Mouse (Mus musculus): Measurements from ENCODE around the gene Erfe. TPM values are rescaled to one million over a fixed set of nuclear protein-coding genes. Genes with fewer than 3 reads are reported as not detected.

The Erfe gene
- polyA plus RNA-seq, 1 experiment from 2014 or later = 2.5 TPM

DNA sequence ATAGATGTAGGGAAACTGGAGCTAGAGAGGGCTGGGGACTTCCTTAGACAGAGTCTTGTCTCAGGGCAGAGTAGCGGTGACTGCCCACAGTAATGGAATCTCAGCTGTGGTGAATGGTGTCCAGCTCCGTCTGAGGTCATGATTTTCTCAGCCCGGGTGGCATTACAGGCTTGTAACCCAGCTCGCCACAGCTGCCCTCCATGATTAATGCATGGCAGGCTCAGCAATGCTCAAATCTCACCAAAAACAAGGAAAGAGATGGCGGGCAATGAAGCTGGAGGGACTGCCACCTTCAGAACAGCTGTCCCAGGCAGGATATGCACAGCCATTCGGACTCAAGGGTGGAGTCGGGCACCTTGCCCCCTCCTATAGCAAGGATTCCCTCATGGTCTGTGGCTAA, 28.9 kb upstream of the Erfe start:
- Histone ChIP-seq H3K9me3 (ENCODE audit: control insufficient read depth, low read length) (no peaks in the 10 kb centered on the region), H3K27ac (replicated peaks in 1 of 2; ENCODE audit: control insufficient read depth in 1 of 2, insufficient read depth in 1 of 2, low read depth in 2 of 2, low read length in 2 of 2) (no peak overlapping the region), H3K9ac (ENCODE audit: low read length) (no peak overlapping the region), H3K4me1 (ENCODE audit: control insufficient read depth in 2 of 2, insufficient read depth in 2 of 2, low read length in 2 of 2) (peaks cover 10 to 14% of the 10 kb centered on the region in 2 experiments), H3K4me2 (ENCODE audit: low read length) (no peak overlapping the region), H3K4me3 (ENCODE audit: control insufficient read depth in 1 of 2, insufficient read depth in 1 of 2, low read depth in 1 of 2, low read length in 2 of 2) (no peak overlapping the region), H3K27me3 (ENCODE audit: control insufficient read depth, insufficient read depth, low read length) (peaks cover 17% of the 10 kb centered on the region), H3K36me3 (ENCODE audit: control insufficient read depth, insufficient read depth, low read length) (no peaks in the 10 kb centered on the region)
- no peak for ATAC-seq (ENCODE audit: insufficient number of reproducible peaks, insufficient read depth, low FRiP score, low read depth)
- 89% methylated on average over 7 of the region's 7 CpGs for WGBS

DNA sequence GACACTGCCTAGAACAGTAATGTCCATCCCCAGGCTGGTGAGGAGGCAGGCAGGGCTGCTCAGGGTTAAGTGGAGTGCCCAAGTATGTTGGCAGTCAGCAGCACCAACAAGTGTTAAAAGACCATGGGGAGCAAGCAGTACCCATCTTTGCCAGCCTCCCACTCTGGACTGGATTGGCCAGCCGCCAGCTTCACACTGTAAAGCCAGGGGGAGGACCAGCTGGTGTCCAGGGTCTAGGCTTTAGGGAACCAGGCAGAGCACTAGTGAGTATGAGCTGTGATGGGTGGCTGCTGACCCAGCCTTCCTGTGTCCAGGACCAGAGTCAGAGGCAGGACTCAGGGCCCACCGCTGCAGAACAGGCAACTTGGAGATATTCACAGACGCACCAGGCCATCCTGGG, 22.2 kb upstream of the Erfe start:
- Histone ChIP-seq H3K4me2 (ENCODE audit: low read length) (no peak overlapping the region), H3K4me3 (ENCODE audit: control insufficient read depth in 1 of 2, insufficient read depth in 1 of 2, low read depth in 1 of 2, low read length in 2 of 2) (no peak overlapping the region), H3K36me3 (ENCODE audit: control insufficient read depth, insufficient read depth, low read length) (no peaks in the 10 kb centered on the region), H3K9ac (ENCODE audit: low read length) (no peak overlapping the region), H3K4me1 (ENCODE audit: control insufficient read depth in 2 of 2, insufficient read depth in 2 of 2, low read length in 2 of 2) (peaks cover 8 to 18% of the 10 kb centered on the region in 2 experiments; a peak in 3 of 4 replicates), H3K9me3 (ENCODE audit: control insufficient read depth, low read length) (no peaks in the 10 kb centered on the region), H3K27me3 (ENCODE audit: control insufficient read depth, insufficient read depth, low read length) (peaks cover 57% of the 10 kb centered on the region), H3K27ac (replicated peaks in 1 of 2; ENCODE audit: control insufficient read depth in 1 of 2, insufficient read depth in 1 of 2, low read depth in 2 of 2, low read length in 2 of 2) (no peak overlapping the region)
- ATAC-seq (ENCODE audit: insufficient number of reproducible peaks, insufficient read depth, low FRiP score, low read depth) = no peak
- WGBS = 68% methylated on average over 3 of the region's 3 CpGs

DNA sequence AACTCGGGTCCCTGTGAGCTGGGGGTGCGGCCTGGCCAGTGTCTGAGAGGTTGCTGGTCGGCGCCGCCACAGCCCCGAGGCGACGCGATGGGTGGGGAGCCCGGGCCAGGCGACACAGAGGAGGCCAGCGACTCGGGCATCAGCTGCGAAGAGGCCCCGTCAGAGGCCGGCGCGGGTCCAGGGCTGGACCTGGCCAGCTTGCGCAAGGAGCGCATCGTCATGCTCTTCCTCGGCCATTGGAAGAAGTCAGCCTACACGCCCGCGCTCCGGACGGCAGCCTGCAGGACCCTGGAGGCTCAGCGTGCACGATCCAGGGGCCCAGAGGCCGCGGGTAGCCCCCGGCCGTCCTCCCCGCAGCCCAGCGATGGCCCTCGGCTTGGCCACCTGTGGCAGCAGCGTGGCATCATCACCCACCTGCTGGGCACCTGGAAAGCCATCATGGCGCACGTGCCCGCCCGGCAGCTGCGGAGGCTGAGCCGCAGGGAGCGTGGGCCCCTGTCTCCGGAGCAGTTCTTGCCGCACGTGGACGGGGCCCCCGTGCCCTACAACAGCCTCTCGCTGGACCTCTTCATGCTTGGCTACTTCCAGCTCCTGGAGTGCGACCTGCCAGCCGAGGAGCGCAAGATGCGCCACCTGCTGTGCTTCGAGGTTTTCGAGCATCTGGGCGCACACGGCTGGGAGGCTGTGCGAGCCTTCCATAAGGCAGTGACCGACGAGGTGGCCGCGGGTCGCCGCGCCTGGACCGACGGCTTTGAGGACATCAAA, 21.1 kb upstream of the Erfe start:
- H3K9me3 ChIP-seq (ENCODE audit: control insufficient read depth, low read length) = no peaks in the 10 kb centered on the region
- peaks cover 11 to 21% of the 10 kb centered on the region in 2 experiments for H3K4me1 ChIP-seq (ENCODE audit: control insufficient read depth in 2 of 2, insufficient read depth in 2 of 2, low read length in 2 of 2)
- peaks cover 52% of the 10 kb centered on the region for H3K27me3 ChIP-seq (ENCODE audit: control insufficient read depth, insufficient read depth, low read length)
- ATAC-seq (ENCODE audit: insufficient number of reproducible peaks, insufficient read depth, low FRiP score, low read depth) = no peak
- peak overlapping the region; percentile 12 to 30 for H3K4me3 ChIP-seq (ENCODE audit: control insufficient read depth in 1 of 2, insufficient read depth in 1 of 2, low read depth in 1 of 2, low read length in 2 of 2)
- H3K4me2 ChIP-seq (ENCODE audit: low read length) = peak overlapping the region; percentile 69
- no peak overlapping the region for H3K27ac ChIP-seq (replicated peaks in 1 of 2; ENCODE audit: control insufficient read depth in 1 of 2, insufficient read depth in 1 of 2, low read depth in 2 of 2, low read length in 2 of 2)
- WGBS = 3% methylated on average over 67 of the region's 68 CpGs
- H3K36me3 ChIP-seq (ENCODE audit: control insufficient read depth, insufficient read depth, low read length) = no peaks in the 10 kb centered on the region
- H3K9ac ChIP-seq (ENCODE audit: low read length) = peak overlapping the region; percentile 30; the same call in 1 of the 2 replicates

DNA sequence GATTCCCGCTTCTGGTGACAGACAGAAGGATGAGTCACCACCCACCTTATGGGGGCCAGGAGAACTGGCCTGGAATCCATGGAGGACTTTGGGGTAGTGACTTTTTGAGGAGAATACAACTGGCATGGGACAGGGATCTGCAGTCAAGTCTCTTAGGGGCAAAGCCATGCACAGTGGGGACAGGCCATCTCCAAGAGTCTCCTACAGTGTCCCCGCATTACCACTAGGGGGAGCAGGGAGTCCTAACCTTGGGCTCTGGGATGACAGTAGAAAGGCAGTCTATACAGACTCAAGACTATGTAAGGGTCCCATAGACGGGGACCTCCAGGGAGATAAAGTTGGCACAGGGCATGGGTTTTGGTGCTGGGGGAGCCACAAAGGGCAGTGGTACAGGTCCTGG, 19.3 kb upstream of the Erfe start:
- 38% methylated on average over 3 of the region's 3 CpGs for WGBS
- no peaks in the 10 kb centered on the region for H3K9me3 ChIP-seq (ENCODE audit: control insufficient read depth, low read length)
- no peak overlapping the region for H3K4me3 ChIP-seq (ENCODE audit: control insufficient read depth in 1 of 2, insufficient read depth in 1 of 2, low read depth in 1 of 2, low read length in 2 of 2)
- peaks cover 22 to 28% of the 10 kb centered on the region in 2 experiments for H3K4me1 ChIP-seq (ENCODE audit: control insufficient read depth in 2 of 2, insufficient read depth in 2 of 2, low read length in 2 of 2)
- peaks cover 48% of the 10 kb centered on the region for H3K27me3 ChIP-seq (ENCODE audit: control insufficient read depth, insufficient read depth, low read length)
- H3K9ac ChIP-seq (ENCODE audit: low read length) = no peak overlapping the region
- no peak overlapping the region for H3K27ac ChIP-seq (replicated peaks in 1 of 2; ENCODE audit: control insufficient read depth in 1 of 2, insufficient read depth in 1 of 2, low read depth in 2 of 2, low read length in 2 of 2)
- ATAC-seq (ENCODE audit: insufficient number of reproducible peaks, insufficient read depth, low FRiP score, low read depth) = no peak
- H3K36me3 ChIP-seq (ENCODE audit: control insufficient read depth, insufficient read depth, low read length) = no peaks in the 10 kb centered on the region
- H3K4me2 ChIP-seq (ENCODE audit: low read length) = no peak overlapping the region

DNA sequence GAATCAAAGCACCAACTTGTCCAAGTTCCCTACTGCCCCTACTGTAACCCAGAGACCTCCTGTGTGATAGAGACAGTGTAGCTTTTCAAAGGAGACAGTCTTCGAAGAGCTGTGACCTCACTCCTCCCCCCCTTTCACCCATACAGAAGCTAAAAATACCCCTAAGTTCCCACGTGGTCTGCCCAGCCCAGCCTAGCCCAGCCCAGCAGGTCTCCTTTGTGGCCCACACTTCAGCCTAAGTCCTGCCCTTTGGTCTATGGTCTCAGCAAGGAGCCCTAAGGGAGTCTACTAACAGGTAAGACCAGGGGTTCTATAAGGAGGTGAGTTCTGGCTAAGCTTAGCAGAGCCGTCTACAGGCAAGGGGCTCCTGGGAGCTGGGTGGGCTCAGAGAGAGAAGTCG, 15.4 kb upstream of the Erfe start, which contains the start of gene Klhl30:
Gene Klhl30, plus strand, starts transcription at position 176 of the 400 bp plus-strand sequence.
- H3K9ac ChIP-seq (ENCODE audit: low read length) = peak within 1 kb of the TSS; percentile 83
- peak within 1 kb of the TSS; percentile 50 to 57 for H3K4me3 ChIP-seq (ENCODE audit: control insufficient read depth in 1 of 2, insufficient read depth in 1 of 2, low read depth in 1 of 2, low read length in 2 of 2)
- 13% methylated on average over 4 of the region's 4 CpGs for WGBS
- H3K9me3 ChIP-seq (ENCODE audit: control insufficient read depth, low read length) = no peaks in the 10 kb centered on the region
- H3K4me1 ChIP-seq (ENCODE audit: control insufficient read depth in 2 of 2, insufficient read depth in 2 of 2, low read length in 2 of 2) = peaks cover 18 to 19% of the 10 kb centered on the region in 2 experiments
- peak; percentile 74 for ATAC-seq (ENCODE audit: insufficient number of reproducible peaks, insufficient read depth, low FRiP score, low read depth)
- peaks cover 9% of the 10 kb centered on the region for H3K27me3 ChIP-seq (ENCODE audit: control insufficient read depth, insufficient read depth, low read length)
- peaks cover 26% of the 10 kb centered on the region for H3K36me3 ChIP-seq (ENCODE audit: control insufficient read depth, insufficient read depth, low read length)
- peak within 1 kb of the TSS; percentile 91 to 92 for H3K27ac ChIP-seq (replicated peaks in 1 of 2; ENCODE audit: control insufficient read depth in 1 of 2, insufficient read depth in 1 of 2, low read depth in 2 of 2, low read length in 2 of 2)
- peak within 1 kb of the TSS; percentile 86 for H3K4me2 ChIP-seq (ENCODE audit: low read length)

DNA sequence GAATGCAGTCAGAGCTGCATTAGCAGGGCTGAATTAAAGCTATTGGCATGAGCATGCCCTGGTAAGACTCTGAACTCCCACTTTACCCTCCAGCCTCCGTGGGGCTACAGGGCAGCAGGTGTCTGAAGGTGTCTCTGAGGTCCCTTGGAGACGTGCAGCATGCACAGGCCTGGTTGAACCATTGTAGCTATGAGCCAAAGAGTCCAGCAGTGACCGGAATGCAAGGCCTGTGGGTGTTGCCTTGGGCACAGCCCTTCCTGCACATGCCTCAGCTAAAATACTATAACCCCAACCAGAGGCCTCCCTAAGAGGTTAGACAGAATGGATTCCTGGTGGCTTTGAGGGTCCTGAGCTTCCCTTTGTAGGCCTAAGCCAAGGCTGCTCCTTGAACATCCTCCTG, 15.0 kb upstream of the Erfe start:
- peaks cover 18 to 19% of the 10 kb centered on the region in 2 experiments for H3K4me1 ChIP-seq (ENCODE audit: control insufficient read depth in 2 of 2, insufficient read depth in 2 of 2, low read length in 2 of 2)
- peaks cover 6% of the 10 kb centered on the region; the same call in 1 of the 2 replicates for H3K27me3 ChIP-seq (ENCODE audit: control insufficient read depth, insufficient read depth, low read length)
- peak overlapping the region; percentile 83 for H3K9ac ChIP-seq (ENCODE audit: low read length)
- H3K9me3 ChIP-seq (ENCODE audit: control insufficient read depth, low read length) = no peaks in the 10 kb centered on the region
- peaks cover 30% of the 10 kb centered on the region for H3K36me3 ChIP-seq (ENCODE audit: control insufficient read depth, insufficient read depth, low read length)
- H3K27ac ChIP-seq (replicated peaks in 1 of 2; ENCODE audit: control insufficient read depth in 1 of 2, insufficient read depth in 1 of 2, low read depth in 2 of 2, low read length in 2 of 2) = peak overlapping the region; percentile 91 to 92
- H3K4me2 ChIP-seq (ENCODE audit: low read length) = peak overlapping the region; percentile 86
- peak overlapping the region; percentile 50 to 57 for H3K4me3 ChIP-seq (ENCODE audit: control insufficient read depth in 1 of 2, insufficient read depth in 1 of 2, low read depth in 1 of 2, low read length in 2 of 2)
- WGBS = 31% methylated on average over 3 of the region's 3 CpGs
- peak; percentile 42; the same call in 1 of the 2 replicates for ATAC-seq (ENCODE audit: insufficient number of reproducible peaks, insufficient read depth, low FRiP score, low read depth)

DNA sequence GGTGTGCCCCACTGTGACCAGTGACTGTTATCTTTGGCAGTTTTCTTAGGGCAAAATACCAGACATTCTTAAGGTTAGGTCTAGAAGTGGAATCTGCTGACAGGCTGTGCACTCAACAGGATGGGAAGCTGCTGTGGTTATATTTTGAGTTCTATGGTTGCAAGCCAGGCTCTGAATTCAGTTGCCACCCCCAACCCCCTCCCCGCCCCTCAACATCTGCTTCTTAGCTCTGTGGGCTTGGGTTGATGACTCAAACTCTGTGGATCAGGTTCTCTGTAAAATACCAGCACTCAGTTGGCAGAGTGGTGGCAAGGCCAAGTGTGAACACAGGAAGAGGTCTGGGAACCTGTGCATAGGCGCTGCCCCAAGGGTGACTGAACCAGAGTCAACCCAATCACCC, 14.0 kb upstream of the Erfe start:
- 72% methylated on average over 2 of the region's 2 CpGs for WGBS
- H3K27ac ChIP-seq (replicated peaks in 1 of 2; ENCODE audit: control insufficient read depth in 1 of 2, insufficient read depth in 1 of 2, low read depth in 2 of 2, low read length in 2 of 2) = no peak overlapping the region
- H3K4me3 ChIP-seq (ENCODE audit: control insufficient read depth in 1 of 2, insufficient read depth in 1 of 2, low read depth in 1 of 2, low read length in 2 of 2) = no peak overlapping the region
- H3K9ac ChIP-seq (ENCODE audit: low read length) = no peak overlapping the region
- ATAC-seq (ENCODE audit: insufficient number of reproducible peaks, insufficient read depth, low FRiP score, low read depth) = no peak
- H3K4me2 ChIP-seq (ENCODE audit: low read length) = peak overlapping the region; percentile 86
- H3K27me3 ChIP-seq (ENCODE audit: control insufficient read depth, insufficient read depth, low read length) = no peaks in the 10 kb centered on the region
- H3K9me3 ChIP-seq (ENCODE audit: control insufficient read depth, low read length) = no peaks in the 10 kb centered on the region
- peaks cover 41% of the 10 kb centered on the region for H3K36me3 ChIP-seq (ENCODE audit: control insufficient read depth, insufficient read depth, low read length)
- H3K4me1 ChIP-seq (ENCODE audit: control insufficient read depth in 2 of 2, insufficient read depth in 2 of 2, low read length in 2 of 2) = peaks cover 18 to 19% of the 10 kb centered on the region in 2 experiments

Data from heart, embryonic 14.5 days (tissue).